Mouse (Mus musculus): Measurements from ENCODE around the gene Gm49403. TPM values are rescaled to one million over a fixed set of nuclear protein-coding genes. Genes with fewer than 3 reads are reported as not detected.
"Not testable (repeated sequence)": the region's sequence is repeated elsewhere in the genome, so short reads cannot be mapped to it uniquely, and the experiment has no call there.

The Gm49403 gene
- total RNA-seq, 2 experiments from 2014 or later: not detected

- DNase-seq (ENCODE audit: extremely low spot score in 1 of 2, low spot score in 2 of 2): no peak
- intact Hi-C loops (cut with DNase I): no loop called here
These were observed 19.5 kb upstream of the Gm49403 start for GRCm38 (mm10) chr19:8864265-8864664.

- intact Hi-C loops (cut with DNase I); DNase-seq (ENCODE audit: extremely low spot score in 1 of 2, low spot score in 2 of 2): not testable (repeated sequence)
These were observed 13.3 kb upstream of the Gm49403 start for GRCm38 (mm10) chr19:8870381-8870780.

- intact Hi-C loops (cut with DNase I): no loop called here
- DNase-seq (ENCODE audit: extremely low spot score in 1 of 2, low spot score in 2 of 2): no peak
These were observed 12.9 kb upstream of the Gm49403 start for GRCm38 (mm10) chr19:8870838-8871237.

GRCm38 (mm10) chr19:8871267-8872186, 12.2 kb upstream of the Gm49403 start, which contains the start of gene Ubxn1:
Gene Ubxn1, plus strand, starts transcription at chr19:8871496.
- peak; percentile 96 to 98 for DNase-seq (ENCODE audit: extremely low spot score in 1 of 2, low spot score in 2 of 2)
- intact Hi-C loops (cut with DNase I): no loop called here

GRCm38 (mm10) chr19:8872266-8872840, 11.4 kb upstream of the Gm49403 start:
- intact Hi-C loops (cut with DNase I): no loop called here
- DNase-seq (ENCODE audit: extremely low spot score in 1 of 2, low spot score in 2 of 2): no peak

GRCm38 (mm10) chr19:8875031-8875430, 8.7 kb upstream of the Gm49403 start:
- DNase-seq (ENCODE audit: extremely low spot score in 1 of 2, low spot score in 2 of 2): no peak
- intact Hi-C loops (cut with DNase I): no loop called here

- intact Hi-C loops (cut with DNase I): no loop called here
- peak; percentile 89 to 93 for DNase-seq (ENCODE audit: extremely low spot score in 1 of 2, low spot score in 2 of 2)
These were observed 3.3 kb upstream of the Gm49403 start, which contains the start of gene Uqcc3 for GRCm38 (mm10) chr19:8880311-8881033. Gene Uqcc3, minus strand, starts transcription at chr19:8880923.

GRCm38 (mm10) chr19:8881034-8881392, 2.7 kb upstream of the Gm49403 start:
- no peak for DNase-seq (ENCODE audit: extremely low spot score in 1 of 2, low spot score in 2 of 2)
- intact Hi-C loops (cut with DNase I): no loop called here

GRCm38 (mm10) chr19:8886916-8887584, 3.3 kb downstream of the Gm49403 start:
- intact Hi-C loops (cut with DNase I): no loop called here
- DNase-seq (ENCODE audit: extremely low spot score in 1 of 2, low spot score in 2 of 2): no peak

GRCm38 (mm10) chr19:8887585-8888463, 4.1 kb downstream of the Gm49403 start:
- intact Hi-C loops (cut with DNase I): no loop called here

GRCm38 (mm10) chr19:8888511-8889385, 5.0 kb downstream of the Gm49403 start, which contains the start of the genes 1810009A15Rik and Gm49416:
Gene 1810009A15Rik, plus strand, starts transcription at chr19:8888853.
Gene Gm49416, plus strand, starts transcription at chr19:8888926.
- peak; percentile 94 to 97 for DNase-seq (ENCODE audit: extremely low spot score in 1 of 2, low spot score in 2 of 2)
- intact Hi-C loops (cut with DNase I): no loop called here

More at GRCm38 (mm10) chr19:8887585-8888463, 4.1 kb downstream of the Gm49403 start:
- no peak for DNase-seq (ENCODE audit: extremely low spot score in 1 of 2, low spot score in 2 of 2)

- peak; percentile 82 to 90 for DNase-seq (ENCODE audit: extremely low spot score in 1 of 2, low spot score in 2 of 2)
- intact Hi-C loops (cut with DNase I): no loop called here
These were observed 9.4 kb downstream of the Gm49403 start, which contains the start of gene Ints5 for GRCm38 (mm10) chr19:8892829-8893766. Gene Ints5, plus strand, starts transcription at chr19:8893005.

- intact Hi-C loops (cut with DNase I): loop anchor here (5.0 kb wide), 1 partner anchor 53 kb away; no protein-coding TSS in a partner anchor
- peak in 1 of 2 experiments; percentile 41 for DNase-seq (ENCODE audit: extremely low spot score in 1 of 2, low spot score in 2 of 2)
These were observed 11.7 kb downstream of the Gm49403 start for GRCm38 (mm10) chr19:8895397-8895960.

GRCm38 (mm10) chr19:8896231-8896630, 12.5 kb downstream of the Gm49403 start:
- not testable (repeated sequence) for DNase-seq (ENCODE audit: extremely low spot score in 1 of 2, low spot score in 2 of 2)
- intact Hi-C loops (cut with DNase I): loop anchor here (5.0 kb wide), 1 partner anchor 54 kb away; no protein-coding TSS in a partner anchor

GRCm38 (mm10) chr19:8897211-8897864, 13.6 kb downstream of the Gm49403 start:
- peak in 1 of 2 experiments; percentile 74 for DNase-seq (ENCODE audit: extremely low spot score in 1 of 2, low spot score in 2 of 2)
- intact Hi-C loops (cut with DNase I): loop anchor here (5.0 kb wide), 1 partner anchor 55 kb away; no protein-coding TSS in a partner anchor
